Mouse (Mus musculus): ENCODE data around the gene Rbm14. TPM values are rescaled to one million over a fixed set of nuclear protein-coding genes. Genes with fewer than 3 reads are reported as not detected.
"Not testable (repeated sequence)": the region's sequence is repeated elsewhere in the genome, so short reads cannot be mapped to it uniquely, and the experiment has no call there.

Gene Rbm14
- total RNA-seq, 2 experiments from 2014 or later = 11.1 to 11.2 TPM

DNA sequence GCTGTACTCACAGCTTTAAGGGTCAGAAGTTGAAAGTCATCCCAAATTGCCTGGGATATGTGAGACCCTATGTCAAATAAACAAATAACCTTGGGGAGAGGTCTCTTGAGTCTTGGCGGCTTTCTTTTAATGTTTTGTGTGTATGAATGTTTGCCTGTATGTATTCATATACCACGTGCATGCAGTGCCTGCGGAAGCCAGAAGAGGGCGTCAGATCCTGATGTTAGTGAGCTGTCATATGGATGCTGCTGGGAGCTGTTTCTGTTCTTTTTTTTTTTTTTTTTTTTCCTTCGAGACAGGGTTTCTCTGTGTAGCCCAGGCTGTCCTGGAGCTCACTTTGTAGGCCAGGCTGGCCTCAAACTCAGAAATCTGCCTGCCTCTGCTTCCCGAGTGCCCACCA, 1.6 kb upstream of the Rbm14 start:
- no peak for DNase-seq

DNA sequence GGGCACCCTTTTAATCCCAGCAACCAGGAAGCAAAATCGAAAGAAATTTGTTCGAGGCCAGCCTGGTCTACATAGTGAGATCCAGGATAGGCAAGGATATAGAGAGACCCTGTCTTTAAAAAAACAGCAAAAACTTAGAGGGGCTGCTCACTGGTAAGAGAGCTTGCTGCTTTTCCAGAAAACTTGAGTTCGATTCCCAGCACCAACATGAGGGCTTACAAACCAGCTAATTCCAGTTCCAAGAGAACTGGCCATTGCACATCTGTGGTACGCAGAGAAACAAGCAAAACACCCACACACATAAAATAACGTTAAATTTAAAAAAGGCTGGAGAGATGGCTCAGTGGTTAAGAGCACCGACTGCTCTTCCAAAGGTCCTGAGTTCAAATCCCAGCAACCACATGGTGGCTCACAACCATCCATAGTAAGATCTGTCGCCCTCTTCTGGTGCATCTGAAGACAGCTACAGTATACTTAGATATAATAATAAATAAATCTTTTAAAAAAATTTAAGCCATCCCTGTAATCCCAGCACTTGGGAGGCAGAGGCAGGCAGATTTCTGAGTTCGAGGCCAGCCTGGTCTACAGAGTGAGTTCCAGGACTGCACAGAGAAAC, 1.0 kb upstream of the Rbm14 start:
- not testable (repeated sequence) for DNase-seq

DNA sequence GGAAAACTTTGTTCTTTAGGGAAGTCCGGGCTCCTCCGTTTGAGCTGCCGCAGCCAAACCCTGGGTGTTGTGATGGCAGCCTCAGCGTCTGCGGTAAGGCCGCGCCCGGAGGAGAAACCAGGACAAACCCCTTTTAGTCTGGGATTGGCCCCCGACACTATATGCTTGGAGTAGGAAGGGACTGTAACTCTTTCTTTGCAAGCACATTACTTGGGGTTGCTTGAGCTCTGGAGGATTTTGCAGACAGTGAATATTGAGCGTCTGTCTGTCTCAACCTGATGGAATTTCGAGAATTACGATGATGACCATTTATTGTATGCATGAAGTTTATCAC, 442 bp upstream of the Rbm14 start:
- DNase-seq = no peak

DNA sequence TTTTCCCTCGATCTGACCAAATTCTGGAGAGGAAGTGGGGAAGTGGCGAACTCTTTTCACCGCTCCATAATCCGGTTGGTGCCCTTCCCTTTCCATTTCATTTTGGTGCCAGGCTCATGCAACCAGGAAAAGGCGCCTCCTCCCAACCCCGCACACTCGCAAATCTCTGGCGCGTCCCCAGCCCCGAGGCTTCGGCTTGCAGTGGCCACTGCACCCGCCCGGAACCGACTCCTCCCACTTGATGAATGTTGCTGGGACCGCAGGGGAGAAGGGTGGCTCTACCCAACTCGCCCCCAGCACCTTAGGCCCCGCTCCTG, 730 bp downstream of the Rbm14 start:
- DNase-seq = no peak

DNA sequence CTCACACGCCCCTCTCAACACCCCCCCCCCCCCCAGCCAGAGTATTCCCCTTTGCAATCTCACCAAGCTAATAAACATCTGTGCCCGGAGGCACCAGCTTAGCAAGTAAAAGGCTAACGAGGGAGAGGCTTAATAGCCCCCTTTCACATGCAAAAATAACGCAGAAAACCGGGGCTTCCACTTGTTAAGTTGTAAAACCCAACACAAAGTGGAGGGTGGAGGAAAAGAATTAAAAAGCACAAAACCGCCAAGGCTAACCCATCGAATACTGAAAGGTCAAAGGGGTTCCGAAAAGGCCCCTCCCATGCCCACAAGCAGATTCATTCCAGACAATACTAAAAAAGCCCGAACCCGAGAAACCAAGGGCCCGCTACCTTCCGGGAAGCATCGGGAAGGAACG, 1.1 kb downstream of the Rbm14 start:
- no peak for DNase-seq

DNA sequence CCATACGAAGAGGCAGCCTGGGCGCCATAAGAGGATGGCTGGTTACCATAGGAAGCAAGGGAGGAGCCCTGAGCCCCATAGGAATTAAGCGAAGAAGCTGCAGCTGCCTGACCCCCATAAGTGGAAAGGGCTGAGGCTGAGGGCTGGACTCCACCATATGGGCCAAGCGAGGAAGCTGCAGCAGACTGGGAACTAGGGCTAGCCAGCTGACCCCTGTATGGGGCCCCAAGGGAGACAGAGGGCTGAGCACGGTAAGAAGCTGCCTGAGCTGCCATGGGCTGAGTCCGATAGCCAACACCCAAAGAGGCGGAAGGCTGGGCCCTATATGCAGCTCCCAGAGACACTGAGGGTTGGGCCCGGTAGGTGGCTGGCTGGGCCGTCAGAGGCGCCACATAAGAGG, 8.2 kb downstream of the Rbm14 start:
- DNase-seq = no peak

DNA sequence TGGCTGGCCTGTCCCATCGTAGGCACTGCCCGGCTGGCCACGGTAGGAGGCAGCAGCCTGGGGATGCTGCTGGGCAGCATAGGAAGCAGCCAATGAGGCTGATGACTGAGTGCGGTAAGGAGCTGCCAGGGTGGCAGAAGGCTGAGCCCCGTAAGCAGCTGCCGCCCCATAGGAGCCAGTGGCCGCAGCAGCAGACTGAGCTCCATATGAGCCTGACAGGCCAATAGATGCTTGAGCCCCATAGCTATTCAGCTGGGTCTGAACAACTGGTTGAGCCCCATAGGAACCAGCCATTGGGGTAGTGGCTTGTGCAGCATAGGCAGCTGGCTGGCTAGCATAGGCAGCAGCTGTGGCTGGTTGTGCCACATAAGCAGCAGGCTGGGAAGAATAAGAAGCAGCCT, 8.7 kb downstream of the Rbm14 start:
- DNase-seq = no peak

DNA sequence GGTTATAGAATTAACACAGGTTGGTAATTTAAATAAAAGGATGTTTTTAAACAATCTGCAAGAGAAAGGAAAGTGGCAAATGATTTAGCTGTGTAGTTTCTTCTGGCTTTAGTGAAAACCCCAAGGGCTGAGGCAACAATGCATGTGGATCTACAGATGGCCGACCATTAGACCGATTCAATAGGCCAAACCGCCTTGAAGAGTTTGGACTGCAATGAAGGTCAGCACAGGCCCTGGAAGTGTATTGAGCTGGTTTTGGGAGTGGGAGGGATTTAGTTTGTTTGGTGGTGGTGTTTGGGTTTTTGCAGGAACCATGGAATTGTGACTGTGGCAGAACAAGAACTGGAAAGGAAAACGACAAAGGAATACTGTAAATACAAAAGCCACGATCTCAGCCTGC, 12.4 kb downstream of the Rbm14 start:
- no peak for DNase-seq

DNA sequence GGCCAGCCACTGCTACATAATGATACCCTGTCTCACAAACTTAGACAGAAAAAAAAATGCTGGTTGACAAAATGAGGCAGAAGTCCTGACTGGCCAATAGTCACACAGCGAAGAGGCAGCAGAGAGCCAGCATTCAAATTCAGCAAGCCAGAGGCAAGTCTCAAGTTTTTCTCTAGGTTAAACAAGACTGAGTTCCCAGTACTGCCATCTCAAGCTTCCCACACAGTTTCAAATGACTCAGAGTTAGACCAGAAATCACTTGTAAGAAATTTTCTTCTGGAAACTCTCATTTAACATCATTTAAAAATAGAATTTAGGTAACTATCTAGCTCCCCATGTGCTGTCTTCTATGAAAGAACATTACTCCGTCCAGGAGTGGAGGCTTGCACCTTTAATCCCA, 13.6 kb downstream of the Rbm14 start:
- DNase-seq = no peak

DNA sequence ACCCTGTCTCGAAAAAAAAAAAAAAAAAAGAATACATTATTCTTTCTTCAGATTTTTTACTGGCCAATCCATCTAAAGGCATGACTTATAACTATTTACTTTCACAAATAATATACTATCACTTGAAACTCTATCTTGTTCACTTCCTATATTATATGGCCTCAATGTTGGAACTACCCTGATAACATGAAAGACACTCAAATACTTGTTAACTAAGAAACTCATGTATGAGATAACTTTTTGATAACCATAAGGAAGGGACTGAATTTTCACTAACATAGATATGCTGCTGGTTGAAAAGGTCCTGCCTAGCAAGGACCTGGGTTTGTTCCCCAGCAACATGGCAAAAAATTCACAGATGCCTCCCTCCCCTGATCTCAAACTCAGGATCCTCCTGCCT, 15.5 kb downstream of the Rbm14 start:
- no peak for DNase-seq

DNA sequence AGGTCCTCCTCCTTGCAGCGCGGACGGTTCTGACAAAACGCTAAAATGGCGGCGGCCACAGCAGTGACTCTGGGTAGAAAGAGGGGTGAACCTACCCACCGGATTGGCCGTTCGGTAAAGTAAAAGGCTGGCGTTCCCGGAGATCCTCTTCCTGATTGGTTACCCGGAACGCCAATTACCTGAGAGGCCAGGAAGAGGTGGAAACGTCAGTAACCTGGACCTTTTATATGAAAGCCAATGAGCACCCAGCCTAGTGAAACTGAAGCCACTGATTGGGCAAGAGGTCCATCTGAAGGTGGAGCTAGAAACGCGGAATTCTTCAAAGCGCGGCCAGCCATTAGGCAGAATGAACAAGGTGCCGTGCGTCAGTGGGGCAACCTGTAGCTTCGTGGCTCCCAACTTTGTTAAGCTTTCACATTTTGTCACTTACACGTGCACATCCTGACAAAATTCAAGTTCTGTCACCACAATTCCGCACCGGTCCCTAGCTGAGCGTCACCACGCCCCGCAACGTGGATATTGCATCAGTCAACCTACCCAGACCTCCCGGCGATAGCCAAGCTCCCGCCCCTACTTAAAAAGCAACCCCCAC, 17.5 kb downstream of the Rbm14 start, which contains the start of gene Rbm4:
Rbm4 (minus strand) TSS at position 71 of the 592 bp plus-strand sequence.
- DNase-seq = peak; percentile 97

DNA sequence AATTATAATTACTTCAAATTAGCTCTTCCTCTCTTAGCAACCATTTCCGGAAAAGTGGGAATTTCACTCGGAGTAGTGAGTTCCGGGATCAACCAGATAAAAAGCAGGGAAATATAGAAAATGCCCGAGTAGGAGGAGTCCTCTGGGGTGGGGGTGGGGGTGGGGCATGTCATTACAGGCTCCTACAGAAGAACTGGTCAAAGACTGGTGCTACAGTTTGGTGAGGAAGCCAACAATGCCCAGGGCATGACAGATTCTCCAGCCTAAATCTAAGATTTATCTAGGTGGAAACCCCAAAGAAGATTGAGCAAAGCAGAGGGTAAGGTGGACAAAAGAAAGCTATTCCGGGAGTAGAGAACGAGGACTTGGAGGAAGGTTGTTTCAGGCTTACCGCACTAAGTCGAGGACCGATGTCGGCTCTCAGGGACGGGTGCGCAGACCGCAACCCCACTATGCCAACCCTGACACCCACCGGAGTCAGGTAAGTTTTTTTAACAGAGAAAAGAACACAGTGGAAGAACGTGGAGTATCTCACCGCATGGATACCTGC, 18.1 kb downstream of the Rbm14 start:
- no peak for DNase-seq

DNA sequence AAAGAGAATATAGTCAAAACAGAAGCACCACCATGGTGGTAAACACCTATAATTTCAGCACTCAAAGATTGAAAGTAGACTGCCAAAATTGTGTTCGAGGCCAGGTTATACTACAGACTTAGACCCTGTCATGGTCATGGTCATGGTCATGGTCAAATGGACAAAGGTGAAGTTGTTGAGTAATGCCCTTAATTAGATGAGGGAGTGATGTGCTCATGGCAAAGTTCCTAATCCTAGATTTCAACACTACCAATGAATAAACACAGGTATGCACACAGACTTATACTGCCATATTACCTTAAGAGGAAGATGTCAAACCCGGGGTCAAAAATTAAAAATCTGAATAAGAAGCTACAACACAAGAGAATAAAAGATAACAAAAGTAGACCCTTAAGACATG, 25.1 kb downstream of the Rbm14 start:
- DNase-seq = no peak

DNA sequence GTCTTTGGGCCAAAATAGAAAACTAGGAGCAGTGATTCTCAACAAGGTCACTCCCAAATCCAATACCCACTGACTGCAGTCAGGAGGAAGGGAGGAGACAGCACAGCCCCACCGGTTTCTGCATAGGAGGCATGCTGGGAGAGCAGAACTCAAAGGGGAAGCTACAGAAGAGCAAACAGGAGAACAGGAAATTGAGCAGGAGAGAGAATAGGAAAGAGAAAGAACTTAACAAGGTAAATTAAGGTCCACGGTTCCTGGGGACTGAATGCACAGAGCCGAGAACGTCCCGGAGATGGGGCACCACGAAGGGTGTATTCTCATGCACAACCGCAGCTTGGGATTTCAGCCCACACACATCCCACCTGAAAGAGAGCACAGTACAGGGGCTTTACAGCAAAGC, 26.2 kb downstream of the Rbm14 start:
- DNase-seq = no peak

DNA sequence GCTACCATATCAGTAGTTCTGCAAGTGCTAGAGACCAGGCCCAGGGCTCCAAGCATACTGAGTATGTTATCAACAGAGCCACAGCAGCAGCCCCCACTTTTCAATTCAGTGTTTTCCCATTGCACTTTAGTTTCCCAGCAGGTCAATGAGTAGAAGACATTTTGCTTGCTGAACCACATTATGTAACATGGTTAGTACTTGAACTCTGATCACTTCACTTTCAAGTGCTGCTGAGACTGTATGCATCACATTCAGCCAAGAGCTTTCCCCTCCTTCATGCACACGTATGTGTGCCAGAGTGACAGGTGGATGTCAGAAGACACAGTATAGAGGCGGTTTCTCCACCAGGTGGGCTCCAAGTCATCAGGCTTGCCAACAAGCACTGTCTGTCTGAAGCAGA, 28.5 kb downstream of the Rbm14 start:
- DNase-seq = no peak

DNA sequence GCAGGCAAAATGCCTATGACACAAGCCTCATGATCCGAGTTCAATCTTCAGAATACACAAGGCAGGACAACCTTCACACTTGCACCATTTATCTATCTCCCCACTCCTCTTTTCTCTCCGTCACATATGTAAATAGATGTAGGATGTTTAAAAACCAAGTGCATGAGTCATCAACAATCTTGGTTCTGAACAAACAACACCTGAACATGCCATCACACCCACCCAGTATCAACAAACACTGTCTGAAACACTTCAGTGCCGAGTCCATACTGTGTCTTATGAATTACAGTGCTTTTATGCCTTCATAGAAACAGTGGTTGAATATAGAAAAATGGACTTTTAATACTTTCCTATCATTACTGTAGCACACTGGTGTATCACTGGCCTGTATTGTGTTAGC, 38.6 kb downstream of the Rbm14 start:
- no peak for DNase-seq

DNA sequence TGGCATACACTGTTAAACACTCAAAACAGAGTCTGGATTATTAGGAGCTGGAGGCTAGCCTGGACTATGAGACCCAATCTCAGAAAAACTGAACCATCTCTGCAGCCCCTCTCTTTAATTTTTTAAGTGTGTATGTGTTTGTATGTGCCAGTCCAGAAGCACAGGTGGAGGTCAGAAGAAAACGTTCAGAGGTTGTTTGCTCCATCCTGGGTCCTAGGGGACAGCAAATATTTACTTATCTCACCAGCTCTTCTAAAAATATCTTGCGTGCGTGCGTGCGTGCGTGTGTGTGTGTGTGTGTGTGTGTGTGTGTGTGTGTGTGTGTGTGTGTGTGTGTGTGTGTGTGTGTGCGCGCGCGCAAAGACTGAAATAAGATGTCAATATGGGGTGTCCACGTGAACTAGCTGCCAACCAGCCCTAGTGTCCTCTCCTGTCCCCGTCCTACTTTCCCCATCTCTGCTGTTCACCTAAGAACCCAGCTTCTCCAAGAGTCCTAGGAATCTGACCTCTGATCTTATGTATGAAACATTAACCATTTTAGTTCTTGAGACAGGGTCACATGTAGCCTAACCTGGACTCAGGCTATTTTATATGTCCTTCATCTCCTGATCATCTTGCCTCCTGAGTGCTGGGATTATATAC, 43.8 kb downstream of the Rbm14 start:
- no peak for DNase-seq

DNA sequence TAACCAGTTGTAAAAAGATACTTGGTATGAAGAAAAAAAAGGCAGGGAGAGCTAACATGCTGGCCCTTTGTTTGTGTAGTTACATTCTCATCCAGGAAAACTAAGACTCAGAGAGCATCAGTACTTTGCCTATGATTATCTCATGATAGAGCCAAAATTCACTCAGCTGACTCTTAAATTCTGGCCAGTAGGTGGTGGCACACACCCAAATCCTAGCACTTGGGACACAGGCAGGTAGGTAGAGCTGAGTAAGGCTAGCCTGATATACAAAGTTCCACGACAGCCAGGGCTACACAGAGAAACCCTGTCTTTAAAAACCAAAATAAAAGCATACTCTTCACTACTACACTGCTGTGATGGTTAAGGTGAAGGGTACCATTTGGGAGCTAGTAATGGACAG, 48.6 kb downstream of the Rbm14 start:
- DNase-seq = no peak

DNA sequence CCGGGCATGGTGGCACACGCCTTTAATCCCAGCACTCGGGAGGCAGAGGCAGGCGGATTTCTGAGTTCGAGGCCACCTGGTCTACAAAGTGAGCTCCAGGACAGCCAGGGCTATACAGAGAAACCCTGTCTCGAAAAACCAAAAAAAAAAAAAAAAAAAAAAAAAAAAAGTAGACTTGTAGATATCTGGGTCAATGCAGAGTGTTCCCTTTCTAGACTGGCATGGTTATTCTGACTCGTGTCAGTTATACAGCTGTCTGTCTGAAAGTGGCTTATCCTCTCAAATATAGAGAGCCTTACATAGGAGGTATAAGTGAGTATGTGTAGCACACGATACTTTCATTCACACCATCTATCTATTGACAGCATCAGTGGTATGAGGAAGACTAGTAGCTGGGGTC, 50.9 kb downstream of the Rbm14 start:
- not testable (repeated sequence) for DNase-seq

DNA sequence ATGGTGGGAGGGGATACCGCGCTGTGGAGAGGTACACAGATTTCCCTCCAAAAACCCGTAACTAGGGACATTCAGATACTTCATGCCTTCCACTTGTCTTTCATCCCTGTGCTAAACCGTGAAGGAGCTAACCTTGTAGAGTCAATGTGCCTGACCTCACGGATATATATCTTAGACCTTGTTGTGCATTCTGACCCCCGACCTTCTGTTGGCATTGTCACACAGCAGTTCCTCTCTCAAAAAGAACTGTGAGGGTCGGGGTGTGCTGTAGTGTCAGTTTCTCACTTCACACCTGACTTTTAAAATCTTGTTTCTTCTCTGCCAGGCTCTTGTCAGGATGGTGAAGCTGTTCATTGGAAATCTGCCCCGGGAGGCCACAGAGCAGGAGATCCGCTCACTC, 54.5 kb downstream of the Rbm14 start:
- no peak for DNase-seq

DNA sequence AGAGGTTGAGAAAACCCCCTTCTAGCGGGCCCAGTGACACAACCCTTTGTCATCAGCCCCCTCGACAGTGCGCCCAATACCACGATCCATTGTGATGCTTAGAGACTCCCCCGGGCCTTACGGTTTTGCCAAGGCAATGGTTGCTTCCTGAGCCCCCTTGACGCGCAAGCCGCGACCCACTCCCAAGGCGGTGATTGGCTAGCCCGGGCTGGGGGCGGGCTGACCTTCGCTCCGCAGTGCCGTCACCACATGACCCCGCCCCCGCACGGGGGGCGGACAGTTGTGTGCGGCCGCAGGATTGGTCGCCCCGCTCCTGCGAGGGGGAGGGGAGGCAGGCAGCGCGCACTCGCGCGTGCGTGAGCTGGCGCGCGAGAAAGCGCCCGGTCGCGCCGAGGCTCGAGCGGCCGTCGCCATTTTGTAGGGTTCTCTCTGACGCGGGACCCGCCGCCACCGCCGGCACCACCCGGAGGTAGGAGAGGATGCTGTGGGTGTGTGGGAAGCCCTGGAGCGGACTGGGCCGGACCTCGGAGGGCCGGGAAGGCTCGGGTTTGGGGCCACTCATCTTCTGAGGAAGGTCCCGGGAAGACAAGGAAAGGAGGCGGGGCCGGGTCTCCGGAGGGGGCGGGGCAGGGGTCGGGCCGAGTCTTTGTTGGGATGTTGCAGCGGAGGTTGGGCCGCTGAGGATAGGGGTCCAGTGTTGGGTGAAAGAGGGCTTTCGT, 55.1 kb downstream of the Rbm14 start, which contains the start of gene Rbm4b:
Rbm4b (plus strand) TSS at position 305 of the 719 bp plus-strand sequence.
- DNase-seq = peak; percentile 97

DNA sequence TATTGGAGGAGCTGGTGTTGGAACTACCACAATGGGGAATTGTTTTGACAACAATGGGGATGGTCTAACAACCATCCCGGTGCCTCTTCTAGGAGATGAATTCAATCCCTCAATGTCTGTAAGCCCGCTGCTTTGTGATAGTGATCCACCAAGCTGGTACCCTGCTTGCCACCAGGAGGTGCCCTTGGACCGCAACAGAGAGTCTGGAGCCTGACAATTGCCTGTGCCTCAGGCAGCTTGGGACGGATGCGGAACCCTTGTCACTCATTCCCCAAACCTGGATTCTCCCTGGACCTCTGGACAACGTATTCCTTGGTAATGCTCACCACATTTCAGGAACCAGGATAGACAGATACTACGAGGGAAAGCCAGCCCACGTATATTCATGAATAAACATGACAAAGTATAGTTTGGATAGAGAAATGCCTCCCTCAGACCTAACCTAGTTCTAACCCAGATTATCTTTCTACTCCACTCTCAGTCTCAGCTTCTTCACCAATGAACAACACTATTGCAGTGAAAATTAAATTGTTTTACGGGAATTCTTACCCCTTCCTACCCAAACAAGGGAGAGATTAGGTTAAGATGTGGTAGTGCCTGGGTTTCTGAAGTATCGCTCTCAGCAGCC, 55.8 kb downstream of the Rbm14 start:
- DNase-seq = peak; percentile 80
